Mouse (Mus musculus) A20 (cell line): ENCODE data around the gene Tpmt.

Source experiments
- DNase-seq: peaks from one replicate; pipeline ENCODE4 v3.0.0-alpha.2; 2011; ENCODE audit warnings: low read depth, low spot score

Gene Tpmt

GRCm38 (mm10) chr13:47042024-47042633 is 2.4 kb downstream of the Tpmt start:
- peak; percentile 37 for DNase-seq

GRCm38 (mm10) chr13:47040061-47040460 is 4.5 kb downstream of the Tpmt start:
- DNase-seq = no peak

- no peak for DNase-seq
Measured at GRCm38 (mm10) chr13:47037946-47038345, 6.6 kb downstream of the Tpmt start.

GRCm38 (mm10) chr13:47033602-47034001 is 10.9 kb downstream of the Tpmt start:
- DNase-seq = no peak

- DNase-seq = no peak
Measured at GRCm38 (mm10) chr13:47030376-47031107, 14.0 kb downstream of the Tpmt start.

GRCm38 (mm10) chr13:47020798-47021197 is 23.7 kb downstream of the Tpmt start:
- no peak for DNase-seq

- no peak for DNase-seq
Measured at GRCm38 (mm10) chr13:47019774-47020173, 24.8 kb downstream of the Tpmt start.

GRCm38 (mm10) chr13:47017259-47017658 is 27.3 kb downstream of the Tpmt start:
- peak; percentile 50 for DNase-seq

- no peak for DNase-seq
Measured at GRCm38 (mm10) chr13:47015195-47015501, 29.4 kb downstream of the Tpmt start.

- DNase-seq = peak; percentile 34
Measured at GRCm38 (mm10) chr13:47014334-47015194, 30.0 kb downstream of the Tpmt start, which contains the start of gene Nhlrc1. Gene Nhlrc1 (minus strand): TSS chr13:47014850.

GRCm38 (mm10) chr13:47013740-47014139 is 30.8 kb downstream of the Tpmt start:
- no peak for DNase-seq

- DNase-seq = no peak
Measured at GRCm38 (mm10) chr13:47001590-47001989, 42.9 kb downstream of the Tpmt start.

GRCm38 (mm10) chr13:46999498-46999897 is 45.0 kb downstream of the Tpmt start:
- no peak for DNase-seq

- peak; percentile 30 for DNase-seq
Measured at GRCm38 (mm10) chr13:46997355-46997754, 47.2 kb downstream of the Tpmt start.

- no peak for DNase-seq
Measured at GRCm38 (mm10) chr13:46993274-46993551, 51.3 kb downstream of the Tpmt start.

- no peak for DNase-seq
Measured at GRCm38 (mm10) chr13:46992516-46993273, 51.8 kb downstream of the Tpmt start.

GRCm38 (mm10) chr13:46990376-46991011 is 54.0 kb downstream of the Tpmt start:
- no peak for DNase-seq

GRCm38 (mm10) chr13:46987941-46988340 is 56.6 kb downstream of the Tpmt start:
- DNase-seq = no peak

- DNase-seq = no peak
Measured at GRCm38 (mm10) chr13:46986208-46986607, 58.3 kb downstream of the Tpmt start.

- peak; percentile 71 for DNase-seq
Measured at GRCm38 (mm10) chr13:46983878-46984277, 60.7 kb downstream of the Tpmt start.

- no peak for DNase-seq
Measured at GRCm38 (mm10) chr13:46979836-46980490, 64.6 kb downstream of the Tpmt start.
